Mouse (Mus musculus) stomach, embryonic 15.5 days (tissue): Measurements from ENCODE around the gene Pdzd2. TPM values are rescaled to one million over a fixed set of nuclear protein-coding genes. Genes with fewer than 3 reads are reported as not detected.

Experiments used
- ATAC-seq: fragments of 200-750 bp; cut with Nextera tagmentation; 2 replicates; pipeline ENCODE4 v1.8.0; 2017; ENCODE audit warnings: low read depth, moderate number of reproducible peaks, moderate TSS enrichment; ENCODE audit not compliant: insufficient read depth, low FRiP score
- H3K27ac ChIP-seq: fragments of 300-500 bp; sonication (generic); 2 replicates; pipeline ENCODE4 v1.5.1; 2015; ENCODE audit warnings: mild to moderate bottlenecking, inconsistent platforms
- H3K27me3 ChIP-seq: fragments of 300-500 bp; sonication (generic); replicated peaks from 2 replicates; pipeline ENCODE4 v1.6.1; 2015; ENCODE audit warnings: inconsistent platforms
- H3K36me3 ChIP-seq: fragments of 300-500 bp; sonication (generic); 2 replicates; pipeline ENCODE4 v1.6.1; 2015; ENCODE audit warnings: inconsistent platforms
- H3K4me1 ChIP-seq: fragments of 300-500 bp; sonication (generic); 2 replicates; pipeline ENCODE4 v1.6.1; 2015; ENCODE audit warnings: inconsistent platforms
- H3K4me2 ChIP-seq: fragments of 300-500 bp; sonication (generic); 2 replicates; pipeline ENCODE4 v1.6.1; 2015; ENCODE audit warnings: mild to moderate bottlenecking, inconsistent platforms
- H3K4me3 ChIP-seq: fragments of 300-500 bp; sonication (generic); replicated peaks from 2 replicates; pipeline ENCODE4 v1.5.1; 2015; ENCODE audit warnings: inconsistent platforms
- H3K9ac ChIP-seq: fragments of 300-500 bp; sonication (generic); 2 replicates; pipeline ENCODE4 v1.6.1; 2015; ENCODE audit warnings: inconsistent platforms
- H3K9me3 ChIP-seq: fragments of 300-500 bp; sonication (generic); 2 replicates; pipeline ENCODE4 v1.6.1; 2016; ENCODE audit warnings: inconsistent platforms
- WGBS: fragments of 180-500 bp; shearing (Covaris S2); methylation state at CpG from one replicate; pipeline ENCODE4 v1.1.7; 2015; 5-methylcytosine and 5-hydroxymethylcytosine counted together
- polyA plus RNA-seq: library from polyadenylated mRNA; unstranded; fragments of >200 nt; fragmentation: Nextera tagmentation; extraction: Ambion mirVana; gene quantifications from 2 replicates; pipeline ENCODE4 v1.2.1, GENCODE M21; 2015

Gene Pdzd2
- polyA plus RNA-seq, 1 experiment from 2014 or later, result 28.3 TPM

- Histone ChIP-seq H3K27ac (no peak overlapping the region), H3K4me1 (peaks cover 25% of the 10 kb centered on the region)
- WGBS, result 38% methylated on average over 7 of the region's 7 CpGs
Observed at GRCm38 (mm10) chr15:12431684-12432083, 308.0 kb downstream of the Pdzd2 start.

GRCm38 (mm10) chr15:12431188-12431587, 308.5 kb downstream of the Pdzd2 start:
- H3K9me3 ChIP-seq, result no peaks in the 10 kb centered on the region
- no peaks in the 10 kb centered on the region for H3K36me3 ChIP-seq
- H3K27me3 ChIP-seq, result no peaks in the 10 kb centered on the region
- no peak overlapping the region for H3K4me3 ChIP-seq
- ATAC-seq, result no peak
- WGBS, result 79% methylated on average over 3 of the region's 3 CpGs
- H3K4me1 ChIP-seq, result peaks cover 25% of the 10 kb centered on the region
- no peak overlapping the region for H3K9ac ChIP-seq
- no peak overlapping the region for H3K4me2 ChIP-seq
- H3K27ac ChIP-seq, result no peak overlapping the region

More at GRCm38 (mm10) chr15:12431684-12432083, 308.0 kb downstream of the Pdzd2 start:
- no peak for ATAC-seq
- Histone ChIP-seq H3K27me3 (no peaks in the 10 kb centered on the region), H3K4me3 (no peak overlapping the region), H3K9ac (no peak overlapping the region), H3K36me3 (no peaks in the 10 kb centered on the region), H3K4me2 (no peak overlapping the region), H3K9me3 (no peaks in the 10 kb centered on the region)

- peaks cover 25% of the 10 kb centered on the region for H3K4me1 ChIP-seq
- no peak overlapping the region for H3K9ac ChIP-seq
- no peaks in the 10 kb centered on the region for H3K9me3 ChIP-seq
- ATAC-seq, result no peak
- no peaks in the 10 kb centered on the region for H3K27me3 ChIP-seq
- no peak overlapping the region for H3K4me3 ChIP-seq
- no peak overlapping the region for H3K27ac ChIP-seq
- no peak overlapping the region for H3K4me2 ChIP-seq
- H3K36me3 ChIP-seq, result no peaks in the 10 kb centered on the region
- WGBS, result 59% methylated on average over 4 of the region's 4 CpGs
Observed at GRCm38 (mm10) chr15:12430670-12431069, 309.1 kb downstream of the Pdzd2 start.

- H3K27ac ChIP-seq, result no peak overlapping the region; the same call in 1 of the 2 replicates
- no peaks in the 10 kb centered on the region for H3K36me3 ChIP-seq
- 63% methylated on average over 7 of the region's 7 CpGs for whole genome bisulfite sequencing
- no peak overlapping the region for H3K4me2 ChIP-seq
- no peaks in the 10 kb centered on the region for H3K9me3 ChIP-seq
- peaks cover 24% of the 10 kb centered on the region for H3K4me1 ChIP-seq
- H3K4me3 ChIP-seq, result no peak overlapping the region
- H3K9ac ChIP-seq, result no peak overlapping the region
- no peak for ATAC-seq
- H3K27me3 ChIP-seq, result no peaks in the 10 kb centered on the region
Observed at GRCm38 (mm10) chr15:12429572-12430431, 309.9 kb downstream of the Pdzd2 start.

DNA sequence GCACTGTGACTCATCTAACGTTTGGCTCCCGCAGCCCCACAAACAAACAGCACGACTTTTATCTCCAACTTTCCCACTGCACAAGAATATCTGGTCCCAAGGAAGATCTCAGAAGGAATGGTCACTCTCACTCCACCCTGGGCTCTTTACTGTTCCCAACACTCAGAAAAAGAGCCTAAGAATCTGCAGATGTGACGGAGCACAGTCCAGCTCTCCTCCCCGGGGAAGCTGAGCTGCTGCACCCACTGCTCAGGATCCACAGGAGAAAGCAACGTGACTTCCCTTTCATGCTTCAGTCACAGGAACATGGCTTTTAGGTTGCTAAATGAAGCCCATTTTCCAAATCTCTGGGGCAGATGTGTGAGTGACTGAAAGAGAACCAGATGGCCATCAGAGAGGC, 311.9 kb downstream of the Pdzd2 start:
- Histone ChIP-seq H3K27ac (no peak overlapping the region), H3K4me1 (peaks cover 11% of the 10 kb centered on the region), H3K36me3 (no peaks in the 10 kb centered on the region), H3K27me3 (no peaks in the 10 kb centered on the region), H3K9ac (no peak overlapping the region), H3K4me2 (no peak overlapping the region), H3K9me3 (no peaks in the 10 kb centered on the region), H3K4me3 (no peak overlapping the region)
- no peak for ATAC-seq
- WGBS, result 73% methylated on average over 6 of the region's 6 CpGs

DNA sequence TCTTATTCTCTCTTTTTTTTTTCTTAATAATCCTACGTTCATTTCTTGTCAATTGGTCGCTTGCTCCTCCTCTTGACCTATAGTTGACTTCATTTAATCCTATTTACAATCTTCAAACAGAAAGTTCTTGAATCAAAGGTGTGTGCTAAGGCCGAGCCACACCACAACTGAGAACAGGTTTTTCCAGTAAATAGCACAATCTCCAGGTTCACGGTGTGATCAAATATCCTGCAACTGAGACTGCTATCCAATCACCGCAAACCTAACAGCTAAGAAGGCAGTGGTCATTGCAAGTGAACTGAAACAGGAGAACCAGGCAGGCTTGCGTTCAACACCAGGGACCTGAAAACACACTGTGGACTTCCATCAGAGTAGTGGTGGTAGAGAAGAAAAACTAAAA, 313.4 kb downstream of the Pdzd2 start:
- Histone ChIP-seq H3K4me2 (no peak overlapping the region), H3K36me3 (no peaks in the 10 kb centered on the region), H3K9me3 (no peaks in the 10 kb centered on the region), H3K27ac (peak overlapping the region; percentile 74), H3K4me1 (peaks cover 3% of the 10 kb centered on the region; the same call in 1 of the 2 replicates), H3K9ac (no peak overlapping the region), H3K27me3 (no peaks in the 10 kb centered on the region), H3K4me3 (no peak overlapping the region)
- ATAC-seq, result peak; percentile 79
- 69% methylated on average over 6 of the region's 6 CpGs for WGBS

- Histone ChIP-seq H3K27me3 (no peaks in the 10 kb centered on the region), H3K9ac (no peak overlapping the region), H3K4me2 (no peak overlapping the region), H3K9me3 (no peaks in the 10 kb centered on the region), H3K4me3 (no peak overlapping the region), H3K36me3 (no peaks in the 10 kb centered on the region), H3K4me1 (no peaks in the 10 kb centered on the region), H3K27ac (peak overlapping the region; percentile 74; the same call in 1 of the 2 replicates)
- no peak for ATAC-seq
- WGBS, result 56% methylated on average over 13 of the region's 13 CpGs
Observed at GRCm38 (mm10) chr15:12425049-12425627, 314.6 kb downstream of the Pdzd2 start.

- Histone ChIP-seq H3K27ac (no peak overlapping the region), H3K9me3 (no peaks in the 10 kb centered on the region), H3K9ac (no peak overlapping the region), H3K4me1 (no peaks in the 10 kb centered on the region), H3K4me3 (no peak overlapping the region), H3K27me3 (no peaks in the 10 kb centered on the region), H3K36me3 (no peaks in the 10 kb centered on the region), H3K4me2 (no peak overlapping the region)
- ATAC-seq, result no peak
- 60% methylated on average over 5 of the region's 5 CpGs for WGBS
Observed at GRCm38 (mm10) chr15:12424187-12424586, 315.5 kb downstream of the Pdzd2 start.

DNA sequence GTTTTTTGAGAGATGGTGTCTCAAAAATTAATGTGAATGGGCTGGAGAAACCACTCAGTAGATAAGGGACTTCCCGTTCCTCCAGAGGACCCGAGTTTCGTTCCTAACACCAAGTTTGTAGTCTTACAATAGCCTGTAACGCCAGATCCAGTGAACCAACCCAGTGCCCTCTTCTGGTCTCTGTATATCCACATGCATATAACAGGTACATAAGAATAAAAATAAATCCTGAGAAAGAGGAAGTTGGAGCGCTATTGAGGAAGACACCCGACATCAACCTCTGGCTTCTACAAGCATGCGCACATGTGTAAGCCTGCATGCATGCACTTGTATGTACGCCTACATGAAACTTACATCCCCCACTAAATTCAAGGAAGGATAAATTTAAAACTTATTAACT, 318.8 kb downstream of the Pdzd2 start:
- no peaks in the 10 kb centered on the region for H3K4me1 ChIP-seq
- no peak overlapping the region for H3K4me2 ChIP-seq
- H3K36me3 ChIP-seq, result no peaks in the 10 kb centered on the region
- ATAC-seq, result no peak
- H3K27ac ChIP-seq, result no peak overlapping the region
- H3K4me3 ChIP-seq, result no peak overlapping the region
- 85% methylated on average over 8 of the region's 8 CpGs for WGBS
- H3K27me3 ChIP-seq, result no peaks in the 10 kb centered on the region
- no peaks in the 10 kb centered on the region for H3K9me3 ChIP-seq
- H3K9ac ChIP-seq, result no peak overlapping the region

DNA sequence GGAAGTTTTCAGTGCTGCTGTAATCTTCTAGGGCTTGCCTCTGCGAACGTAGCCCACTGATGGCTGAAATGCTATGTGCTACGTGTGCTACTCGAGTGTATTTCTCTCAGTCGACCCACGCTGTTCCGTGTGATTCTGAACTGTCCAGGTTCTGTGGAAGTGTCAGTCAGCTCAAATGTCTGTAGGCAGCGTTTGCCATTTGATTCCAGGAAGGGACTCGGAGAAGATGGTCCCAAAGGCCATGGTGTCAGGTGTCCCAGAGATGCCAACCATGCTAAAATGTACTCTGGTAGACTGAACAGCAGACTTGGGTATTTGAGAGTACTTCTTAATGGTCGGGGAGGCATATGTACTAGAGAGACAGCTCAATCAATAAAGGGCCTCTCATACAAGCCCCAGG, 319.3 kb downstream of the Pdzd2 start:
- Histone ChIP-seq H3K4me2 (no peak overlapping the region), H3K4me3 (no peak overlapping the region), H3K27ac (no peak overlapping the region), H3K9me3 (no peaks in the 10 kb centered on the region), H3K9ac (no peak overlapping the region), H3K36me3 (no peaks in the 10 kb centered on the region), H3K4me1 (no peaks in the 10 kb centered on the region), H3K27me3 (no peaks in the 10 kb centered on the region)
- ATAC-seq, result no peak
- 87% methylated on average over 10 of the region's 10 CpGs for whole genome bisulfite sequencing

GRCm38 (mm10) chr15:12419446-12419845, 320.3 kb downstream of the Pdzd2 start:
- ATAC-seq, result peak; percentile 52; the same call in 1 of the 2 replicates
- no peak overlapping the region for H3K27ac ChIP-seq
- H3K27me3 ChIP-seq, result no peaks in the 10 kb centered on the region
- H3K9me3 ChIP-seq, result no peaks in the 10 kb centered on the region
- no peak overlapping the region for H3K9ac ChIP-seq
- 63% methylated on average over 7 of the region's 7 CpGs for WGBS
- no peaks in the 10 kb centered on the region for H3K4me1 ChIP-seq
- no peak overlapping the region for H3K4me3 ChIP-seq
- H3K4me2 ChIP-seq, result no peak overlapping the region
- no peaks in the 10 kb centered on the region for H3K36me3 ChIP-seq

DNA sequence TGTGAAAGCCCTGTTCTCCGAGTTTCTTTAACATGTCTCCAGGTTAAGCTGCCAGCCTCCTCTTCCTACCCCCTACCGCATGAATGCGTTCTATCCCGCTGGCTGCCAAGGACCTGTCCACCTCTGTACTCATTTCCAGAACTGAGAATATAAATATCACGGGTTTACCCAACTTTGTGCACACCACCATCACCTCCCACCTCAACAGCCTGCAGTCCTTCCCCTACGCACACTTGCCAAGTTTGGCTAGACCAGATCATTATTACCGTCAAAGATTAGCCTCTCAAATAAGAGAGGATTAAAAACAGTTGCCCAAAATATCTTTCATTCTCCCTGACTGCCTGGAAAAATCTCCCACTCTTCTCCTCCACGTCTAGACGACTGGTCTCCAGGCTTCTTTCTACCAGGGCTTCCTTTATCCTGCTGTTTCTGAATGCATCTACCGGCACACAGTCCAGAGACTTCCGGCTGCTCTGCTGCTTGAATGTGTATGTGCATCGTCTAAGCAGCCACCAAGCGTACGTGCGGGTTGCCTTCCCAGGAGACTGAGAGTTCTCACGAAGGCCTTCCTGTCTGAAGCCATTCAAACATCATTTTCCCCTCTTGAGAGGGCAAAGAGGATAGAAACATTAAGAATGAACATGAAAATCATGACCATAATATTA, 324.1 kb downstream of the Pdzd2 start:
- H3K4me2 ChIP-seq, result no peak overlapping the region
- WGBS, result 76% methylated on average over 16 of the region's 16 CpGs
- no peak overlapping the region for H3K4me3 ChIP-seq
- no peaks in the 10 kb centered on the region for H3K4me1 ChIP-seq
- no peaks in the 10 kb centered on the region for H3K36me3 ChIP-seq
- no peaks in the 10 kb centered on the region for H3K27me3 ChIP-seq
- H3K27ac ChIP-seq, result no peak overlapping the region
- ATAC-seq, result no peak
- no peaks in the 10 kb centered on the region for H3K9me3 ChIP-seq
- H3K9ac ChIP-seq, result no peak overlapping the region
